Mouse (Mus musculus): ENCODE measurements at regions not wholly inside any gene's neighbourhood (a gene's known extent, or its start where the extent isn't known, plus 50 kb on each side); places are given as distances from the start of the nearest gene placed in this dataset.

DNA sequence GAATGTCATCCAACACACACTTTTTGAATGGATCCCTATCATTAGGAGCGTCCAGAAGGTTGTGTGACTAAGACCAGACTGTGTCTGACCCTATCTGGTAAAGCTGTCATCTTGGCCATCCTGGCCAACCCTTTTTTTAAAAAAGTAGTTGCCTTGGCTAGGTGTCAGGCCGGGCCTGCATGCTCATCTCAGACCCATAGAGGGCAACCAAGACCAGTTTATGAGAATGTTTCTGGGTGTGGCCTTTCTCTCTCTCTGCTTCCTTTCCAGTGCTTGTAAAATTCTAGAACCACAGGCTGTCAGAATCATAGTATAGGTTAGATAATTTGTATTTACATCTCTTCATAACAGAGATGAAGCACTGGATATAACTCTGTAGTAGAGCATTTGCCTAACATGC is 62.8 kb upstream of the Las1l start:
- DNase-seq = peak; percentile 57

DNA sequence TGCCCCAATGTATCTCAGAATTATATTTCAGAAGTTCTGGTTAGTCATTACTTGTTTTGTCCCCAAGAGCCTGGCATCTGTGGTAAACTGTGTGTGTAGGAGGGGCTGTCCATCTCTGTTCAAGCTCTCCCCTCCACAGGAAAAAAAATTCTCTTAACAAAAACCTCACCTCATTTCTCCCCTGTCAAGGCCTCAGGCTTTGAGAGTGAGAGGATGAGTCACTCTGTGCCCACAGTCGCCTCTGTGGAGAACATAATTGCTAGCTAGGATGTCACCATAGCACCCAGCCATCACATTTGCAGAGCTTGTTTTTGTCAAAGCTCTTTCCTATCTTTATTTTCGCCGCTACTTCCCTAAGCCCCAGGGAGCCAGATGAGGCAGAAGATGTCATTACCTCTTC is 63.6 kb upstream of the Las1l start:
- no peak for DNase-seq

GRCm38 (mm10) chrX:96025374-96025773 is 68.6 kb upstream of the Las1l start:
- no peak for DNase-seq

- peak; percentile 5 for DNase-seq
Measured at GRCm38 (mm10) chrX:96025876-96026275, 69.1 kb upstream of the Las1l start.

DNA sequence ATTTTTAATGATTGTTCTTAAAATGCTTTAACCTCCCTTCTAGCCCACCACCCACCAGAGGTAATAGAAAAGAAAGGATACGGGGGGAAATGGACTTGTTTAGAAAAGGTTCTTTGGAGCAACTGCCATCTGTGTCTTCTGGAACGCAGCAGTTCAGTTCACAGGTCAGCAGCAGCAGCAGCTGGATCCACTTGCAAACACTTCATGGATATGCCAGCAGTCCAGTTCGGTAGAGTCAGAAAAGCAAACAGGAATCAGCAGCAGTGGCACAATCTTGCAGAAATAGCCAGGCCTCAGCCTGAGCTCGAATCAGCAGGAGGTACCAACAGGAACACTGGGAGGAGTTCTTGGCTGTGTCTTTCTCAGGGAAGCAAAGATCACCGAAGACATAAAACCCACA is 64.3 kb upstream of the Msn start:
- no peak for DNase-seq

DNA sequence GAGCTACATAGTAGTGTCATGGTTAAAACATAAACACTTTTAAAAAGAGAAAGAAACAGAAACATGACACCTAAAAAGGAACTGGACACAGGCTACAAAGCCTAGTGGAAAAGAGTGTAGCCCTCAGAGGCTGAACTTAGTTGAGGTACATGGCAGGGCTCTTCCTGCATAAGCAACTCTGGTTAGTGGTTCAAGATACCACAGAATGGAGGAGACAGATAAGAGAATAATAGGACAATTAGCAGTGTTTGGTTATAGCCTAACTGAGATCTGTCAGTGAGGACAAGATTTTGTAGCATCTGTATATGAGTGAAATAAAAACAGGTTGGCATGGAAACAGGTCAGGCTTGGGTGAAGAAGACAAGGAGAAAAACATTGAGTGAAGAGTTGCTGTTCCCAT is 60.5 kb upstream of the Msn start:
- no peak for DNase-seq

DNA sequence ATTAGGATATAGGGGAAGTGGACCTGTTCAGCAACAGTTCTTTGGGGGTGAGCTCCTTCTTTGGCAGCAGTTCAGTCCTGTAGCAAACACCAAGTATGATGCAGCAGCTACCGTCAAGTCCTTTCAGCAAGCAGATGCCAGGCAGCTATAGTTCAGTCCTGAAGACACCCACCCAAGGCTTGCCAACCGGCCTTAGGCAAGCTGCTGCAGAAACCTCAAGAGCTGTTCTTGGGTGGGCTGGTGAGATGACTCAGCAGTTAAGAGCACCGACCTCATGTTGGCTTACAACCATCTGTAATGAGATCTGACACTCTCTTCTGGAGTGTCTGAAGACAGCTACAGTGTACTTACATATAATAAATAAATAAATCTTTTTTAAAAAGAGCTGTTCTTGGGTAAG is 53.6 kb upstream of the Msn start:
- DNase-seq = no peak
